Mouse (Mus musculus) heart, adult 2 months (tissue): ENCODE measurements around the gene Dtd1.

ENCODE experiments used
- CTCF ChIP-seq: fragments of 200-600 bp; IDR thresholded peaks from 2 replicates; pipeline ENCODE4 v1.8.1; 2022; ENCODE audit warnings: antibody characterized with exemption, mild to moderate bottlenecking, moderate library complexity
- EP300 ChIP-seq: fragments of 200-500 bp; IDR thresholded peaks from 2 replicates; pipeline ENCODE4 v1.6.1; 2011; ENCODE audit warnings: low read depth, low read length, control low read depth; ENCODE audit not compliant: insufficient read depth
- POLR2A ChIP-seq: fragments of 200-500 bp; IDR thresholded peaks from 2 replicates; pipeline ENCODE4 v1.6.1; 2011; ENCODE audit warnings: mild to moderate bottlenecking, low read depth, low read length, control low read depth; ENCODE audit not compliant: insufficient read depth

- no peak for TF ChIP-seq CTCF
- no peak for TF ChIP-seq EP300
- no peak for TF ChIP-seq POLR2A
Measured at GRCm38 (mm10) chr2:144770452-144770941, 170.8 kb downstream of the Dtd1 start.
